Comparison of ENCODE assay signal across 18 mouse cellular contexts in the genomic region with DNA sequence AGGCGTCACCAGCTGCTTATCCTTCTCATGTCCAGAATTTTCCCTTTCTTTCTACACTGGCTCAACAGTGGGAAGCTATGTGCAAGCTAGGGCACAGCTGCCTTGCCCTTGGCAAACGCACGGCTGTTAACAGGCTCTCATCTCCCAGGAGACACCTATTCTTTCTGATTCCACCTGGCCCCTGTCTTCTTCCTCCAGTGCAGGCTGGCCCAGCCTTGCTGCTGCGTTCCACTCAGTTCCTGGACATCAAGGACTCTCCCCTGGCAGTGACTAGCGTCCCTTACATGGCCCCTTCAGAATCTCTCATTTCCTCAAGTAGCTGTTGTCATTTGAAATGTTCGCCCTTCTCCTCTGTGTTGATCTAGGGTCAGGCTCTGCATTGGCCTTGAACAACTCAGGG.
"Had no signal": no experiment of that assay in that cellular context is flagged by ENCODE, and none has a peak within 500 bp of the region (broad histone marks: within the 10 kb centered on the region; RNA-seq: fewer than 3 reads in every experiment).

No protein-coding gene starts in this region.

- H3K4me2 ChIP-seq: lung, embryonic 14.5 days; midbrain, embryonic 12.5 days; midbrain, embryonic 15.5 days; neural tube, embryonic 13.5 days; neural tube, embryonic 15.5 days had no signal

- H3K36me3 ChIP-seq: midbrain, embryonic 10.5 days; midbrain, embryonic 12.5 days; midbrain, embryonic 15.5 days; neural tube, embryonic 13.5 days; neural tube, embryonic 15.5 days had no signal

- H3K9me3 ChIP-seq: midbrain, embryonic 10.5 days; midbrain, embryonic 12.5 days; midbrain, embryonic 15.5 days; neural tube, embryonic 15.5 days had no signal

- H3K27me3 ChIP-seq: midbrain, embryonic 12.5 days; midbrain, embryonic 15.5 days; neural tube, embryonic 13.5 days; neural tube, embryonic 15.5 days had no signal

- DNase-seq: lung, adult 18-20 months; lung, embryonic 14.5 days; lung, postnatal 14 days; lung, postnatal 36 days; retina, postnatal 1 day; right cerebral cortex, adult 18-20 months; right cerebral cortex, postnatal 25 days; right cerebral cortex, postnatal 4 days; spleen, adult 18-20 months; thymus, adult 18-20 months; thymus, postnatal 14 days; thymus, postnatal 36 days had no signal

- H3K9ac ChIP-seq: lung, embryonic 14.5 days; midbrain, embryonic 12.5 days; midbrain, embryonic 15.5 days; neural tube, embryonic 13.5 days; neural tube, embryonic 15.5 days had no signal

- ATAC-seq: midbrain, embryonic 15.5 days had no signal

- H3K27ac ChIP-seq: midbrain, embryonic 10.5 days; midbrain, embryonic 12.5 days; midbrain, embryonic 15.5 days; neural tube, embryonic 13.5 days; neural tube, embryonic 15.5 days had no signal

- H3K4me1 ChIP-seq: midbrain, embryonic 15.5 days; neural tube, embryonic 15.5 days had no signal

- H3K4me3 ChIP-seq: midbrain, embryonic 10.5 days; midbrain, embryonic 12.5 days; midbrain, embryonic 15.5 days; myocyte; neural tube, embryonic 13.5 days; neural tube, embryonic 15.5 days had no signal
